Mouse (Mus musculus) lung, adult 2 months (tissue): ENCODE measurements around the gene Srarp.

Experiments used
- CTCF ChIP-seq: fragments of 200-500 bp; IDR thresholded peaks from 2 replicates; pipeline ENCODE4 v1.5.1; 2011; ENCODE audit warnings: mild to moderate bottlenecking, low read length, control low read depth; ENCODE audit not compliant: insufficient read depth
- POLR2A ChIP-seq: fragments of 200-500 bp; IDR thresholded peaks from 2 replicates; pipeline ENCODE4 v1.6.1; 2011; ENCODE audit warnings: low read depth, mild to moderate bottlenecking, control low read depth, low read length, borderline replicate concordance; ENCODE audit errors: extremely low read depth

GRCm38 (mm10) chr4:141451916-141452450, 16.1 kb upstream of the Srarp start:
- no peak for TF ChIP-seq CTCF
- no peak for TF ChIP-seq POLR2A
